Mouse (Mus musculus): ENCODE measurements around the gene Abcc4.

GRCm38 (mm10) chr14:118616698-118617311 lies 89.2 kb downstream of the Abcc4 start:
- TF ChIP-seq MAFK (IDR thresholded peaks at IDR 0.05; ENCODE audit: insufficient read depth, low read depth, low read length) (no peak), CHD2 (IDR thresholded peaks at IDR 0.05; ENCODE audit: low read depth, low read length) (no peak), ZC3H11A (IDR thresholded peaks at IDR 0.05; ENCODE audit: borderline replicate concordance, low read depth, low read length) (no peak), HCFC1 (IDR thresholded peaks at IDR 0.05; ENCODE audit: borderline replicate concordance, insufficient read depth, low read length) (no peak), ZNF384 (IDR thresholded peaks at IDR 0.05; ENCODE audit: low read depth, low read length) (no peak)
